Mouse (Mus musculus) lung, adult 2 months (tissue): Measurements from ENCODE around the gene Nhsl1. TPM values are rescaled to one million over a fixed set of nuclear protein-coding genes. Genes with fewer than 3 reads are reported as not detected.

Experiments
- DNase-seq: peaks from one replicate; pipeline ENCODE4 v3.0.0; 2022
- H3K4me1 ChIP-seq: fragments of 200-500 bp; 2 replicates; pipeline ENCODE4 v1.6.1; 2011; ENCODE audit warnings: low read length; ENCODE audit not compliant: control insufficient read depth, insufficient read depth
- H3K4me3 ChIP-seq: fragments of 200-500 bp; replicated peaks from 2 replicates; pipeline ENCODE3; 2011; ENCODE audit warnings: low read depth, mild to moderate bottlenecking, control low read depth, low read length; ENCODE audit errors: extremely low read depth
- CTCF ChIP-seq: fragments of 200-500 bp; IDR thresholded peaks from 2 replicates; pipeline ENCODE4 v1.5.1; 2011; ENCODE audit warnings: mild to moderate bottlenecking, low read length, control low read depth; ENCODE audit not compliant: insufficient read depth
- POLR2A ChIP-seq: fragments of 200-500 bp; IDR thresholded peaks from 2 replicates; pipeline ENCODE4 v1.6.1; 2011; ENCODE audit warnings: low read depth, mild to moderate bottlenecking, control low read depth, low read length, borderline replicate concordance; ENCODE audit errors: extremely low read depth
- WGBS: fragments of 180-500 bp; shearing (Covaris S2); methylation state at CpG from one replicate; pipeline ENCODE4 v1.1.7; 2018; 5-methylcytosine and 5-hydroxymethylcytosine counted together
- polyA plus RNA-seq: library from polyadenylated mRNA; depleted of rRNA; stranded (reverse); fragments of >200 nt; gene quantifications from 2 replicates; pipeline ENCODE4 v1.2.3, GENCODE M21; 2012

Nhsl1 gene
- polyA plus RNA-seq, 1 experiment: 9.0 TPM

DNA sequence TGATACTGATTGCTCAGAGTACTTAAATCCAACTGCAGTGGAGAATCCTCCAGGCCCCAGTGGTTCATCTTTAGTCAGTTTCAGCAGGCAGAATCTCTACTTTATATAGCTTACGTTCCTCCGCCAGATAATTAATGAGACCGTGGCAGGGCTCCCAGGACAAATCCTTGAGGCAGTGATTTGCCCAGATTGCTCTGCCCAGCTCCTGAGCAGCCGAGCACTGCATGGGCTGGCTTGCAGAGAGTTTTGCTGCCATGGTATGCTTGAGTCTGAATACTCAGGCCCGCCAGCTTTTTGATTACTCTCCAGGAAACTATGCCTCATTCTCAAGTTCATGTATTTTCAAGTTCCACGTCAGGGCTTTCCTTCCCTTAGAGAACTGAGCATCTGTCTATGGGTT, 156.3 kb downstream of the Nhsl1 start:
- WGBS: 79% methylated on average over 6 of the region's 6 CpGs
- H3K4me1 ChIP-seq: no peaks in the 10 kb centered on the region
- TF ChIP-seq CTCF: no peak
- no peak for TF ChIP-seq POLR2A

DNA sequence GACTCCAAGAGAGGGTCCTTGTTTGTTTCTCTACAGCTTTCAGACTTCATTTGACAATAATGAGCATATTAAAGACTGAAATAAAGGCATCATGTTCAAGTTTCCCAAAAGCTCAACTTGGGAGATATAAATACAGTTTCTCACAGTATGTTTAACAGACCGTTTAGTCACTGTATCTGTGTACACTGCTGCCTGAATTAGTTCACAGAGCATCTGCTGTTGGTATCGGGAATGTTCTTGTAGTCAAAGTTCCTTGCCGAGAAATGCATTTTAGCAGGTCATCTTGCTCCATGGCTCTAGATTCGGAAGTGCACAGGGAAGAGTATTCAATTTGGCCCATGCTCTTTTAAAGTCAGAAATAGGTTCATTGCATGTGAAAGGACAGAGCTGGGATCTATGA, 159.5 kb downstream of the Nhsl1 start:
- TF ChIP-seq POLR2A (no peak), CTCF (no peak)
- Histone ChIP-seq H3K4me1 (no peaks in the 10 kb centered on the region), H3K4me3 (no peak overlapping the region)
- 87% methylated on average over 4 of the region's 4 CpGs for WGBS
- no peak for DNase-seq

More for the DNA sequence above, 156.3 kb downstream of the Nhsl1 start:
- no peak overlapping the region for H3K4me3 ChIP-seq
- no peak for DNase-seq

DNA sequence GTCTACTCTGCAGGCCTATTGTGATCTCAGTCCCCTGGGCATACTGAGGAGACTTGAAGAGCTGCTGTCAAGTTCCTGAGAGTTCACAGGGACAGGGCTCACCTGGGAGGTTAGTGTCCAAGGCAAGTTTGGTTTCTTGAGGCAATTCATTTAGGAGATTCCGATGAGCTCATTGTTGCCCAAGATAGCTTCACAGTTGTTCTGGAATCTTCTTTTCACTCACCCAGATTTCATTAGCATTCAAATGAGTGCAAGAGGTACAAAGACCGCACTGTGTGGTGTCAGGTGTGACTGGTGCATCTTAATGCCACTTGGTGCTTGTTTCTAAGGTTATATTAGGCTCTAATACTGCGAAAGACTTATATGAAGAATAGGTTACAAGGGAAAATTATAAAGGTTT, 160.5 kb downstream of the Nhsl1 start:
- Histone ChIP-seq H3K4me1 (no peaks in the 10 kb centered on the region), H3K4me3 (no peak overlapping the region)
- TF ChIP-seq POLR2A (no peak), CTCF (no peak)
- WGBS: 93% methylated on average over 3 of the region's 3 CpGs
- DNase-seq: no peak

DNA sequence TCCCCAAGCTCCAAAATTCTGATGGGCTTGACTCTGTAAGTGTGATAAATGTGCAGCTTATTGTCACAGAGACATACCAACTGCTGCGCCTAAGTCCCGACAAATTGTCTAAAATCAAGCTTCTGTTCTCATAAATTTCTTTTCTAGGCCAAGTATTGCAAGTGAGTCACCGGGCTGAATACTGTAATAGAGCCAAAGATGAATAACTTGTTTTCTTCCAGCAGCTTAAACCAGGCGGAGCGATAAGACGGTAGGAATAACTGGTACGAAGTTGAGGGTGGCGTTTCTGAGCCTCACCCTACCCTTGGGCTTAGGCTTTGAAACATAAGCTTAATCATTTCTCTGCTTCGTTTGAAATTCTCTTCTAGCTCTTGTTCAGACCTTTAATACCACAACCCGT, 162.1 kb downstream of the Nhsl1 start:
- TF ChIP-seq POLR2A (no peak), CTCF (no peak)
- DNase-seq: no peak
- Histone ChIP-seq H3K4me1 (no peaks in the 10 kb centered on the region), H3K4me3 (no peak overlapping the region)
- WGBS: 73% methylated on average over 10 of the region's 10 CpGs

GRCm38 (mm10) chr10:18482558-18483141, 163.9 kb downstream of the Nhsl1 start:
- H3K4me1 ChIP-seq: no peaks in the 10 kb centered on the region
- no peak overlapping the region for H3K4me3 ChIP-seq
- no peak for DNase-seq
- TF ChIP-seq POLR2A: no peak
- TF ChIP-seq CTCF: no peak
- 29% methylated on average over 4 of the region's 4 CpGs for WGBS

- Histone ChIP-seq H3K4me1 (no peaks in the 10 kb centered on the region), H3K4me3 (no peak overlapping the region)
- WGBS: 90% methylated on average over 3 of the region's 3 CpGs
- TF ChIP-seq POLR2A (no peak), CTCF (no peak)
- no peak for DNase-seq
These were observed 164.9 kb downstream of the Nhsl1 start for GRCm38 (mm10) chr10:18483658-18484057.

- no peak for DNase-seq
These were observed 165.9 kb downstream of the Nhsl1 start for GRCm38 (mm10) chr10:18484731-18485130.

DNA sequence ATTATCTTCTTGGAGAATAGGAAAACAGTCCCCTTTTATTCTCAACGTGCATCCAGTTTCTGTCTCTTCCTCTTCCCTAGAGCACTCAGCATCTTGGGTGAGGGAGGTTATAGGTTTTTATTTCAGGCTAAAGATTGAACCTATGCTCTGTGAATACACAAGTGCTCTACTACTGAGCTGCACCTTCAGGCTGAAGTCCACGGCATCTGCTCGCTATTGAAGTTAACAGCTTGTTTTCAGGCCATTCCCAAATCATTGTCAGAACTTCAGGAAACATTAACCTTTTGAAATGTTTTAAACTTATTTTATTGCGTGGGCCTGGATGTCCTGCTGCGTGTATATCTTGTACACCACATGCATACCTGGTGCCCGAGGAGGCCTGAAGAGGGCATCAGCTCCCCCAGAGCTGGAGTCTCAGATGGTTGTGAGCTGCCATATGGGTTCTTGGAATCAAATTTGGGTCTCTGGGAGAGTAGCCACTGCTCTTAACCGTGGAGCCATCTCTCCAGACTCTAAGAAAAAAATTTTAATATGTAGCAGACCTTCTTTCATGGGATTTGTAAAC, 169.5 kb downstream of the Nhsl1 start:
- H3K4me1 ChIP-seq: no peaks in the 10 kb centered on the region
- no peak overlapping the region for H3K4me3 ChIP-seq
- TF ChIP-seq CTCF: no peak
- no peak for TF ChIP-seq POLR2A
- DNase-seq: no peak
- WGBS: 85% methylated on average over 7 of the region's 7 CpGs

More at GRCm38 (mm10) chr10:18484731-18485130, 165.9 kb downstream of the Nhsl1 start:
- H3K4me1 ChIP-seq: no peaks in the 10 kb centered on the region
- no peak overlapping the region for H3K4me3 ChIP-seq
- WGBS: 88% methylated on average over 5 of the region's 5 CpGs
- no peak for TF ChIP-seq POLR2A
- no peak for TF ChIP-seq CTCF

DNA sequence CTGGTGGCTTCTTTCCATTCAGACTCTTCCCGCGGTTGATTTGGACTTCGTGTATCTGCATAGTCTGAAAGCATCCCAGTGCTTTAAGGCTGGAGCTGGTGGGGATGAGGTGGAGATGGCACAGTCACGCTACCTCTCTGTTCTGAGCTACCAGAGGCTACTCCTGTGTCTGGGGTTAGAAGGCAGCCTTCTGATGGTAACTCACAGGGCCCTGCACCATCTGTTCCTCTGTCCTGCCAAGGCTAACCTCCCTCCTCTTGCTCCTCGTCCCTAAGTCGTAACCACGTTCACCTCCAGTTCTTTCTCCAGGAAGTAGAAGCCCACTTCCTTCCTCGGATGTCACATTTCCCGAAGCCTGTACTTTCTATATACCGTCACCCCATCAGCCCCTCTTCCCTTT, 171.2 kb downstream of the Nhsl1 start:
- DNase-seq: no peak
- TF ChIP-seq POLR2A (no peak), CTCF (no peak)
- WGBS: 67% methylated on average over 10 of the region's 10 CpGs
- H3K4me1 ChIP-seq: no peaks in the 10 kb centered on the region
- no peak overlapping the region for H3K4me3 ChIP-seq

- WGBS: 25% methylated on average over 4 of the region's 4 CpGs
- no peak for DNase-seq
- TF ChIP-seq POLR2A (no peak), CTCF (no peak)
- Histone ChIP-seq H3K4me1 (no peaks in the 10 kb centered on the region), H3K4me3 (no peak overlapping the region)
These were observed 173.2 kb downstream of the Nhsl1 start for GRCm38 (mm10) chr10:18491952-18492351.
